Mouse (Mus musculus) megakaryocyte, adult 5-6 weeks (primary cell): ENCODE results near the gene Spg20. TPM values are rescaled to one million over a fixed set of nuclear protein-coding genes. Genes with fewer than 3 reads are reported as not detected.

Source experiments
- ATAC-seq: 2 replicates; pipeline ENCODE4 v1.8.0; 2016; ENCODE audit warnings: mild to moderate bottlenecking, inconsistent platforms; ENCODE audit not compliant: poor library complexity, severe bottlenecking
- total RNA-seq, 2 experiments: library from RNA; stranded (forward) in 1 of 2; stranded (reverse) in 1 of 2; fragments of 153-499, 151-499 nt in 1 of 2; fragments of 221-1000, 200-1000 nt in 1 of 2; gene quantifications; 2 replicates each; pipeline versions ENCODE4 v1.2.3 to v1.2.4; 2015 to 2017

Spg20 gene
- total RNA-seq, 2 experiments from 2014 or later: 6.0 to 8.3 TPM

GRCm38 (mm10) chr3:55096655-55097005 is 15.3 kb upstream of the Spg20 start:
- ATAC-seq: no peak

- no peak for ATAC-seq
These were observed 14.7 kb upstream of the Spg20 start for GRCm38 (mm10) chr3:55097186-55097585.

- no peak for ATAC-seq
These were observed 13.9 kb upstream of the Spg20 start for GRCm38 (mm10) chr3:55098014-55098413.

- no peak for ATAC-seq
These were observed 12.9 kb upstream of the Spg20 start for GRCm38 (mm10) chr3:55098990-55099389.

GRCm38 (mm10) chr3:55101092-55101491 is 10.8 kb upstream of the Spg20 start:
- ATAC-seq: no peak

- ATAC-seq: no peak
These were observed 6.4 kb upstream of the Spg20 start for GRCm38 (mm10) chr3:55105372-55106023.

- no peak for ATAC-seq
These were observed 5.9 kb upstream of the Spg20 start for GRCm38 (mm10) chr3:55106051-55106450.

GRCm38 (mm10) chr3:55109097-55109496 is 2.8 kb upstream of the Spg20 start:
- no peak for ATAC-seq

- ATAC-seq: peak; percentile 9; the same call in 1 of the 2 replicates
These were observed 955 bp downstream of the Spg20 start for GRCm38 (mm10) chr3:55112710-55113415.

- no peak for ATAC-seq
These were observed 2.6 kb downstream of the Spg20 start for GRCm38 (mm10) chr3:55114313-55115065.

GRCm38 (mm10) chr3:55115071-55115470 is 3.2 kb downstream of the Spg20 start:
- no peak for ATAC-seq

- ATAC-seq: no peak
These were observed 4.1 kb downstream of the Spg20 start for GRCm38 (mm10) chr3:55115989-55116388.

- ATAC-seq: no peak
These were observed 7.5 kb downstream of the Spg20 start for GRCm38 (mm10) chr3:55119275-55119898.

GRCm38 (mm10) chr3:55122336-55122870 is 10.5 kb downstream of the Spg20 start:
- ATAC-seq: no peak

- no peak for ATAC-seq
These were observed 11.2 kb downstream of the Spg20 start for GRCm38 (mm10) chr3:55123064-55123463.

- peak; percentile 47; the same call in 1 of the 2 replicates for ATAC-seq
These were observed 17.3 kb downstream of the Spg20 start for GRCm38 (mm10) chr3:55129181-55129692.

- ATAC-seq: no peak
These were observed 19.8 kb downstream of the Spg20 start for GRCm38 (mm10) chr3:55131576-55132233.

- ATAC-seq: no peak
These were observed 25.1 kb downstream of the Spg20 start, which contains the start of gene Ccdc169 for GRCm38 (mm10) chr3:55137039-55137438. Gene Ccdc169 (plus strand): TSS chr3:55137339.

GRCm38 (mm10) chr3:55139837-55140236 is 27.9 kb downstream of the Spg20 start:
- ATAC-seq: no peak

- no peak for ATAC-seq
These were observed 29.5 kb downstream of the Spg20 start for GRCm38 (mm10) chr3:55141401-55141800.
